Mouse (Mus musculus) layer of hippocampus, postnatal 14 days (tissue): ENCODE results near the gene Tex21. TPM values are rescaled to one million over a fixed set of nuclear protein-coding genes. Genes with fewer than 3 reads are reported as not detected.

Source experiments
- DNase-seq, 2 experiments: peaks; one replicate each; pipeline ENCODE4 v3.0.0; 2021 to 2022; ENCODE audit warnings: low spot score in 2 of 2, mixed read lengths in 1 of 2
- long read RNA-seq, 2 experiments: library from polyadenylated mRNA; stranded (forward); transcript quantifications; one replicate each; pipeline ENCODE4 v2.0.0; 2021
- total RNA-seq, 2 experiments: library from RNA; stranded (reverse); gene quantifications; 2 replicates each; pipeline ENCODE4 v1.2.3; 2021

Gene Tex21
- total RNA-seq: not detected
- long read RNA-seq, experiment 1: 0 reads
- long read RNA-seq, experiment 2, partial matches to known transcripts: 0 of 1 reads
- long read RNA-seq, experiment 2, other reads (novel, unspliced or antisense): 1 of 1 reads

DNA sequence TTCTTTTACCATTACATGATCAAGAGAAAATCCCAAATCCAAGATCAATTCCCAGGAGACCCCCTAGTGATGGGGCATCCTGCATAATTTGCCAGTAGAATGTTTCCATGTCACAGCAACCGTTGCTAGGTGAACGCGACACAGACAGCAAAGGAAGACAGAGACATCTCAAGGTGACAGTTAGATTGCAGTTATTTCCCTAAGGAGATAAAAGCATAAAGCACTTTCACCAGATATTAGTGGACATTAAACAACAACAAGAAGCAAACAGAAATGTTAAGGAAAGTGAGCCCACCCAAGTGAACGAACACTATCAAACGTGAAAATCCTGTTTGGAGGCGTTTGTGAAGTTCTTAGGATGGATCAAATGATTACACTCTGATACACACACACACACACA is at the start of gene Tex21:
TSS of gene Tex21 (minus strand) at position 101 of the 400 bp plus-strand sequence.
- no peak for DNase-seq

- DNase-seq: peak in 1 of 2 experiments; percentile 52
These were observed 46.6 kb upstream of the Tex21 start for GRCm38 (mm10) chr12:76293192-76293591.

GRCm38 (mm10) chr12:76290271-76290670 is 43.7 kb upstream of the Tex21 start:
- no peak for DNase-seq

DNA sequence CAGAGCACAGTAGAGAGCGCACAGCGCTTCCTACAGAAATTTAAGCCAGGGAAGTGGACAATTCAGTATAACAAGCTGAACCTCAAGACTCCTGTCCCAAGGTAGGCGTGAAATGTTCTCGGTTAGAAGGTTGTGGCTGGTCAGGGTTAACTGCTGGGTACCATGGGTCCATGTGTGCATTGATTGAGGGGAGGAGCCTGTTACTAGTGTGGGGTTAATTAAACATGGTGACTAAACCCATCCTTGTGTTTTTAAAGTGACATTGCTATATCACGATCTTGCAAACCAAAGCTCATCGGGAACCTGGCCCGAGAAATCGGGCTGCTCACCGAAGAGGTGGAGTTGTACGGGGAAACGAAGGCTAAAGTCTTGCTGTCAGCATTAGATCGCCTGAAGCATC is 42.9 kb upstream of the Tex21 start:
- no peak for DNase-seq

DNA sequence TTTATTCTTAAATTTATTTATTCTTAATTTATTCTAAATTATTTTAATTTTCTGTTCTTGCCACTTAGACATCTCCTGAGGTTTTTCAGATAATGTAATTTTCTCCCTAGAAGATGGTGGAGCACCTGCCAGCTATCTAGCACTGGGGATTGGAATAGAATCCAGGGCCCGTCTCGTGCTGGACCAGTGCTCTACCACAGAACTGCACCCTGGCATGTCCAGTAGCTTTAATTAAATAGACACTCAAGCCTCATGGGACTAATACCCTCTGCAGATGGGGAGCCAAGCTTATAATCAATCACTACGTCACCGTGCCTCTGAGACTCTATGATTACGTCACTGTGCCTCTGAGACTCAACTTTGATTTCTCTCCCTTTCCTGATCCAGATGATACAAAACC is 41.9 kb upstream of the Tex21 start:
- DNase-seq: no peak

DNA sequence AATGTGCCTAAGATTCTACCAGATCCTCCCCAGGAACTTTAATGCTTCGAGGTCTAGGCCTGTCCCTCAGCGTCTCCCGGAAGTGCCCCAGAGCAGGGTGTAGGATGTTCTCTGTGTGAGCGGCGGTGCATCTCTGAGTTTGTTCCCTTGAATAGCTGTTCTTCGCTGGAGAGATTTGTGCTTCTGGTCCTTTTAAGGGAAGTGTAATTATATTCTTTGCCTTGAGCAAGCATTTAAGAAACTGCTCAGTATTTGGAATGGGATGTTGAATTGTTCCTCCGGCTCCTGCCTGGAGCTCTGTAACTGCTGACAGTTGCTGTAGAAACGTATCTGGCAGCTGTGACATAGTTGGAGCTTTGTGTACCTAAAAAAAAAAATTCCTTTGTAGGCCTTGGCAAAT is 41.4 kb upstream of the Tex21 start:
- DNase-seq: peak; percentile 36 to 56

- no peak for DNase-seq
These were observed 38.9 kb upstream of the Tex21 start for GRCm38 (mm10) chr12:76285418-76285817.

GRCm38 (mm10) chr12:76282532-76283173 is 36.1 kb upstream of the Tex21 start:
- no peak for DNase-seq

- DNase-seq: no peak
These were observed 35.6 kb upstream of the Tex21 start for GRCm38 (mm10) chr12:76282132-76282531.

- no peak for DNase-seq
These were observed 34.6 kb upstream of the Tex21 start for GRCm38 (mm10) chr12:76281111-76281660.

DNA sequence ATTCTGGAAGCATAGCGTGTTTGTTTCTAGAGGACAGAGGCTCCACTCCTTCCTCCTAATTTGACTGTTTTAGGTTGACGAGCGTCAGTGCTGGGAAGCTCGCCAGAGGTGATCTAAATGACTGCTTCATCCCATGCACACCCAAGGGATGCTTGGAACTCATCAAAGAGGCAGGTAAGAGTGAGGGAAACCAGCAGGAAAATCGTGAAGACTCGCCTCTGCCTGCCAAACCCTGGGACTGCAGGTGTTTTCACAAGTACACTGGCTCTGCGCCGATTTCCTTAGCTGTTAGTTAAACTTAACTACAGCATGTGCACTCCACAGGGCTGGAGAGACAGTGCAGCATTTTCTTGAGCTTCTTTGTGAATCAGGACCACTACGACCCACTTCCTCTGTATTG is 34.0 kb upstream of the Tex21 start:
- no peak for DNase-seq

DNA sequence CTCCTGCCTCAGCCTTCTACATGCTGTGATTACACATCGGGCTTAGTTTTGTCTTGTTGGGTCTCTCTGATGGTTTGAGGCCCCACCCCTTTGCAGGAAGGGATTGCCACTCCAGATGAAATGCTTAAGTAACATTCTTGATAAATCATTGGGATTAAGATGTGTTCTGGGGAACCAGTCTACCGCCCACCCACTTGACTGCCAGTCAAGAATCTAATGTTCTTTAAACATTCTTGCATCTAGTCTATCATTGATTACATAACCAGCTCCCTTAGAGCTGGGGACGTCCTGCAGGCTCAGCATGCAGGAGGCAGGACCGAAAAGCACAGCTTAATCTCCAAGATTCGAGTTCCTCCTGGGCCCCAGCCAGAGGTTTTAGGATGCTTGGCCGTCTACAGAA is 31.7 kb upstream of the Tex21 start:
- no peak for DNase-seq

GRCm38 (mm10) chr12:76272610-76273524 is 26.3 kb upstream of the Tex21 start:
- no peak for DNase-seq

DNA sequence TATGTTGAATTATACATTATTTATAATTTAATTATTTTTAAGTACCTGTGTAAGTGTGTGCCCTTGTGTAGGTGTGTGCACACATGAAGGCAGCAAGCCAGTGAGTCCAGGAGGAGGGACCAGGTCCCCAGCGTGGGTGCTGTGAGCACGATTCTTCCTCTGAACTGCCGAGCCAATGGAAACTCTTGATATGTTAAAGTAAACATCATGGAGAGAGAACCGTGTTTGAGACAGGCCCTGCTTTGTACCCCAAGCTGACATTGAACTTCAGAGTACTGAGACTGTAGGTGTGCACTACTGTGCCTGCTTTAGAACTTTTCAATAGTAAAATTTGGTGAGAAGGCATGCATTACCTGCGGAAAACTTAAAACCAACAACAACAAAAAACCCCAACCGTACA is 25.0 kb upstream of the Tex21 start:
- no peak for DNase-seq

DNA sequence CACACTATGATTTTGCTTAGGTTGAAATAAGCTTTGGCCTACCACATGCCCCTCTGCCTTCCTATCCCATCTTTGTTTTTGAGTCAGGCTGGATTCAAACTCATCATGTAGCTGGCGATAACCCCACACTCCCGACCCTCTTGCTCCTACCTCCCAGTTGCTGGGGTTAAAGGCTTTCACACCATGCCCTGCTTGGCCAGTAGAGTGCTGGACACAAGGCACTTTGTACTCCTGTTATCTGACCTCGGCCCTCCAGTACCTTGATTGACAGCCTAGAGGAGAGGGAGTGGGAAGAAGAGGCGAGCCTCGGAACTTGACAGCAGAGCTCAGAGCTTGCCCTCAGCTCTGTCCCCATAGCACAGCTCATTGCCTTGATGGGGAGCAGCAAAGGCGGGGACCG is 22.6 kb upstream of the Tex21 start:
- no peak for DNase-seq

DNA sequence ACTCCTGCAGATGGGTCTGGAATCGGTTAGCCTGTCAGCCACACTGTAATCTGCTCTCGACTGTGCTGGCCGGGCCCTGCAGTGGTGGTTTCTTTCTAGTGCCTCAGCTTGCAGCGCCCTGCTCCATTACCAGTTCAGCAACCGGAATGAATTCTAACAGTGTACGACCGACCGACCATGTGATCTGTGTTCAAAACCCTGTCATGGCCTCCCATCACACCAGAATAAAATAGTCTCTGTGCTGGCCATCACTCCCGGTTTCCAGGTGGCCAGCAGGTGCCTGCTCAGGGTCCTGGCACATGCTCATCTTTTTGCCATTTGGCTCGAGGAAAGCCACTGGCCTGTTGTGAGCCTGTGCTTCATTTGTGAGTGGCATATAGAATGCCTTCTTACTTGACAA is 22.1 kb upstream of the Tex21 start:
- no peak for DNase-seq

DNA sequence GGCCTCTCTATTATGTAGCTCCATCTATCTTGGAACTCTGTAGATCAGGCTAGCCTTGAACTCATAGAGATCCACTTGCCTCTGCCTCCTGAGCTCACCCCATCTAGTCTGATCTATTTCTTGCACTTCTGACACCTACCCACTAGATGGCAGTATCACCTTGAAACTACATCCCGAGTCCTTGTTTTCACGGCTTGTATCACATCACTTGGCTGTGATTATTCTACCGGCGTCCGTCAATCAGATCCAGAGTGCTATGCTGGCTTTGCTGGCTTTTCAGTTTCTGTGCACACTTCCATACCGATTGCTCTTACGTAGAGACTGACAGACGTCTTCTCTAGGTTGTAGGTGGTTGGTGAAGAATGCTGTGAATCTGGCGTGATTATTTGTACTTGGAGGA is 20.3 kb upstream of the Tex21 start:
- DNase-seq: peak in 1 of 2 experiments; percentile 78

GRCm38 (mm10) chr12:76265001-76265400 is 18.5 kb upstream of the Tex21 start:
- no peak for DNase-seq

DNA sequence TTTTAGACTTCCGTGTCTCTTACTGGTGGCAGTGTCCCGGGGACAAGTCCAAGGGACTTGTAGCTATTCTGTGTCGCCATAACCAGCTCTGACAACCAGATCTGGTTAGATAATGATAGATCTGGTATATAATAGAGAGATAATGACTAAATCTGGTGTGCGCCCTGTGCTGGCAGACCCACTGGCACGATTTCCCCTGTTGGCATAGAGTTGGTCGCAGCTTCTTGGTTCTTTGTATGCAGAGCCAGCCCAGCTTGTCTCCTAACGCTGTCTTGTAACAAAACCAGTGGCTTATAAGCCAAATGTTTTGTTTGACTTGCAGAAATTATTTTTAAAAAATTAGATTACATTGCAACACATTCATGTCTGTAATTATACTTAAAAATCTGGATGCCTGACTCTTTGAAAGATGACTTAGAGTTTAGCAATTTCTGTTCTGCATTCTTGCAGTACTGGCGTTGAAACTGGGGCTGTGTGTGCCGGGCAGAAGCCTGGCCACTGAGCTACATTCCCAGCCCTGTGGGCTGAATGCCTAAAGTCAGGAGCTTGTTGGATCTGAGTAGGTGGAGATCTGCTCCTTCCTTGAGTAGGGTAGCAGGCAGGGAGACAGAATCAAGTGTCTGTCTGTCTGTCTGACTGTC is 17.9 kb upstream of the Tex21 start:
- DNase-seq: peak; percentile 70 to 80

- DNase-seq: no peak
These were observed 17.3 kb upstream of the Tex21 start for GRCm38 (mm10) chr12:76263876-76264275.

DNA sequence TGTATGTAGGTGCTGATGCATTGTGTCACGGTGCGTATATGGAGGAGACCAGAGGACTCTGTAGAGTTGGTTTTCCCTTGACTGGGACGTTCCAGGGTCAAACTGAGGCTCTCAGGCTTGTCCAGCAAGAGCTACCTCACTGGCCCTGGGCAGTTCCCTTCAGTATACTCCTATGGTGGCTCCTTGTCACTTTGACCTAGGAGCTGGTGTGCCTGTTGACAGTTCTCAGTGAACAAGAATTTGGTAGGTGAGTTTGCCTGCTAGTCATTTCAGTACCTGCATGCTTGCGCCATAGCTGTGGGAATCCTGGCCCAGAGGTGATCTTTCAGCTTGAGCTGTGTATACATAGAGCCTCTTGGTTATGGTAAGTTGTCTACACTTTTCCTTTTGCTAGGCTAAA is 16.4 kb upstream of the Tex21 start:
- DNase-seq: no peak

GRCm38 (mm10) chr12:76261556-76261955 is 15.0 kb upstream of the Tex21 start:
- no peak for DNase-seq
